Mouse (Mus musculus) forebrain, embryonic 15.5 days (tissue): ENCODE measurements around the gene Psmd12. TPM values are rescaled to one million over a fixed set of nuclear protein-coding genes. Genes with fewer than 3 reads are reported as not detected.
A peak's percentile ranks its signal among the peaks of the same experiment; 100 is the strongest.

Experiments used
- ATAC-seq: fragments of 200-750 bp; cut with Nextera tagmentation; replicated peaks from 2 replicates; pipeline ENCODE4 v1.8.0; 2017; ENCODE audit warnings: mild to moderate bottlenecking, moderate TSS enrichment, moderate library complexity
- H3K27ac ChIP-seq: fragments of 300-500 bp; sonication (generic); replicated peaks from 2 replicates; pipeline ENCODE4 v1.5.1; 2015; ENCODE audit warnings: mild to moderate bottlenecking, inconsistent platforms
- H3K27me3 ChIP-seq: fragments of 300-500 bp; sonication (generic); 2 replicates; pipeline ENCODE4 v1.6.1; 2015; ENCODE audit warnings: inconsistent platforms
- H3K36me3 ChIP-seq: fragments of 300-500 bp; sonication (generic); 2 replicates; pipeline ENCODE4 v1.6.1; 2015; ENCODE audit warnings: mild to moderate bottlenecking, inconsistent platforms
- H3K4me1 ChIP-seq: fragments of 300-500 bp; sonication (generic); 2 replicates; pipeline ENCODE4 v1.6.1; 2015; ENCODE audit warnings: inconsistent platforms
- H3K4me2 ChIP-seq: fragments of 300-500 bp; sonication (generic); replicated peaks from 2 replicates; pipeline ENCODE4 v1.6.1; 2015; ENCODE audit warnings: mild to moderate bottlenecking, inconsistent platforms
- H3K4me3 ChIP-seq: fragments of 300-500 bp; sonication (generic); 2 replicates; pipeline ENCODE4 v1.5.1; 2015; ENCODE audit warnings: mild to moderate bottlenecking, inconsistent platforms
- H3K9ac ChIP-seq: fragments of 300-500 bp; sonication (generic); replicated peaks from 2 replicates; pipeline ENCODE4 v1.6.1; 2015; ENCODE audit warnings: mild to moderate bottlenecking, inconsistent platforms
- H3K9me3 ChIP-seq: fragments of 300-500 bp; sonication (generic); 2 replicates; pipeline ENCODE4 v1.6.1; 2016; ENCODE audit warnings: inconsistent platforms
- whole genome bisulfite sequencing: fragments of 180-500 bp; shearing (Covaris S2); methylation state at CpG from one replicate; pipeline ENCODE4 v1.1.7; 2015; ENCODE audit warnings: mixed read lengths; 5-methylcytosine and 5-hydroxymethylcytosine counted together
- polyA plus RNA-seq: library from polyadenylated mRNA; unstranded; fragments of >200 nt; fragmentation: Nextera tagmentation; extraction: Ambion mirVana; gene quantifications from 2 replicates; pipeline ENCODE4 v1.2.1, GENCODE M21; 2015

Psmd12 gene
- polyA plus RNA-seq, 1 experiment from 2014 or later = 149 TPM

DNA sequence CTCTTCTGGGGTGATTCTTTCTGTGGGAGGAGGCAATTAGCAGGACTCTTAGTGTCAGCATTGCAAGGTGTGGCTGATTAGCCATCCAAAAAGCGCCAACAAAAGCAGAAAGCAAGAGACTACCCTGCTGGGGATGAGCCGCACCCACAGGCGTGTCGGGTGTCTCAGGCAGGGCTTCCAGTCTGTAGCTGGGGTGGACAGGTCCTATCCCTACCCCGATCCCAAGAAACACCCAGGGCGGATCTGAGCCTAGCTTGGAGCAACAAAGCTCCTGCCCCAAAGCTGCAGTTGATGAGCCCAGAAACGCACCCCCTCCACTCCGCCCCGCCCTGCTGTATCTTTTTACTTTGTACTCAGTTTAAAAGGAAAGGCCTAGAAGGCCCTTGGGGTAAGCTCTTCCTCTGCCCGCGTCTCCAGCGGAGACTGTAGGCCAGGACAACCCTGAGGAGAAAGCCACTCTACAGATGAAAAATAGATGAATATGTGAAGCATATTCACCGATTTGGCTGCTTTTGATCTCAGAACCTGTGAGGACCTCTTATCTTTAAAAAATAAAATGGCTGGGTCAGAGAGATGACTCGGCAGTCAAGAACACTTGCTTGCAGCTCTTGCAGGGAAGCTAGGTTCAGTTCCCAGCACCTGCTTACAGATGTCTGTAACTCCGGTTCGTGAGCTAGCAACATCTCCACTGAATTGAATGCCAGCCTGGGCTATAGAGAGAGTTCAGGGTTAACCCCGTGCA, 29.9 kb upstream of the Psmd12 start:
- H3K9ac ChIP-seq = no peak overlapping the region
- no peaks in the 10 kb centered on the region for H3K9me3 ChIP-seq
- H3K4me2 ChIP-seq = no peak overlapping the region
- peaks cover 7% of the 10 kb centered on the region; the same call in 1 of the 2 replicates for H3K4me1 ChIP-seq
- H3K27ac ChIP-seq = no peak overlapping the region
- no peaks in the 10 kb centered on the region for H3K36me3 ChIP-seq
- H3K27me3 ChIP-seq = no peaks in the 10 kb centered on the region
- ATAC-seq = no peak
- H3K4me3 ChIP-seq = no peak overlapping the region
- WGBS = 70% methylated on average over 17 of the region's 17 CpGs

DNA sequence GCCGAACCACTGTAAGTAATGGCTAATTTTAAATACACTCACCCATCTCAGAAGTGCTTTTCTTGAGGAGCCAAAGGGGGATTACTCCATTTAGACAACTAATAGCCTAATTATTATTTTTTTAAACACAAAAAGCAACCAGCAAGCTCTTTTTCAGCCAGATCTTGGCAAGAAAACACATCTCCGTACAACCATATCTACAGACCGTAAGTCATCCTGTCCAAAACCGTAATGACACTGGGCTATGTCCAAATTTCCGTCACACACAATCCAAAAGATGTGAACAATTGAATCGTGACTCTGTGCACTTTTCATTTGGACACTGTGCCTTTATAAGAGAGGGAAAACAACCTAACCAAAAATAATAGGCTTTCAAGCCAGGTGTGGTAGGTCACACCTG, 29.2 kb upstream of the Psmd12 start:
- Histone ChIP-seq H3K36me3 (no peaks in the 10 kb centered on the region), H3K9me3 (no peaks in the 10 kb centered on the region), H3K4me2 (no peak overlapping the region), H3K9ac (no peak overlapping the region), H3K27ac (no peak overlapping the region), H3K4me3 (no peak overlapping the region), H3K4me1 (peaks cover 7% of the 10 kb centered on the region; the same call in 1 of the 2 replicates), H3K27me3 (no peaks in the 10 kb centered on the region)
- 37% methylated on average over 6 of the region's 6 CpGs for WGBS
- no peak for ATAC-seq

DNA sequence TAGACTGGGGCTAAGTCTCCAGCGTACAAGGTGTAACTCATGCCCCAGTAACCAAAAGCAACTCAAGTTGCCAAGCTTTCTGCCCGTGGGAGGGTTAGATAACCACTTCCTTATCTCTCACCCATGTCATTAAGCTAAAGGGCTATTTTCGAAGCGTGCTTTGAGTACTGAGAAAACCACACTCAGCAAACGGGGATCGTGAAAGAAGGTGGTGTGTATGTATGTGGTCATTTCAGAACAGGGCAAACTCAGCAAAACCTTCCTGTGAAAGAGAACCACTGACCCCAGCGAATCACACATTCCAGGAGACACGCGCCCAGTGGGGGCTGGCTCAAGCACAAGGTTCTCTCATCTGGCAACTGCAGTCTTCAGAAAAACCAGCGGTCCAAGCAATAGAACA, 28.2 kb upstream of the Psmd12 start:
- no peaks in the 10 kb centered on the region for H3K9me3 ChIP-seq
- ATAC-seq = no peak
- 90% methylated on average over 10 of the region's 10 CpGs for WGBS
- H3K4me1 ChIP-seq = peaks cover 5% of the 10 kb centered on the region; the same call in 1 of the 2 replicates
- H3K9ac ChIP-seq = no peak overlapping the region
- no peaks in the 10 kb centered on the region for H3K36me3 ChIP-seq
- no peaks in the 10 kb centered on the region for H3K27me3 ChIP-seq
- no peak overlapping the region for H3K4me3 ChIP-seq
- no peak overlapping the region for H3K27ac ChIP-seq
- H3K4me2 ChIP-seq = no peak overlapping the region

DNA sequence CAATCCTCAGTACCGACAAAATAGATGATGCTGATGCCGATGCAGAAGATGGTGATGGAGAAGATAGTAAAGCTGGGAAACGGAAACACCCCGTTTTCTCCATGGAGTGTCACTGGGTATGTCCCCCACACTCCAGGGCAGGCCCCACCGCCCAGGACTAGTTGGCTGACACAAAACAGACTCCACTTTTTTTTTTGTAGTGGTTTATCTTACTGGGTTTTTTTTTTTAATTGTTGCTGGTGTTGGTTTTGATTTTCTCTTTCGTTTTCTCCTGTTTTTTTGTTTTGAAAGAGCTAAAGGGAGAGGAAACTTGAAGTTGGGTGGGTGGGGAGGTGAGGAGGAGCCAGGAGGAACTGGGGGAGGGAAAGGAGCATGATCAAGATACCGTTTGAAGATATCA, 27.2 kb upstream of the Psmd12 start:
- no peak for ATAC-seq
- Histone ChIP-seq H3K4me3 (no peak overlapping the region), H3K9me3 (no peaks in the 10 kb centered on the region), H3K4me1 (peaks cover 5% of the 10 kb centered on the region; the same call in 1 of the 2 replicates), H3K27me3 (no peaks in the 10 kb centered on the region), H3K36me3 (no peaks in the 10 kb centered on the region), H3K4me2 (no peak overlapping the region), H3K27ac (no peak overlapping the region), H3K9ac (no peak overlapping the region)
- 96% methylated on average over 7 of the region's 7 CpGs for WGBS

DNA sequence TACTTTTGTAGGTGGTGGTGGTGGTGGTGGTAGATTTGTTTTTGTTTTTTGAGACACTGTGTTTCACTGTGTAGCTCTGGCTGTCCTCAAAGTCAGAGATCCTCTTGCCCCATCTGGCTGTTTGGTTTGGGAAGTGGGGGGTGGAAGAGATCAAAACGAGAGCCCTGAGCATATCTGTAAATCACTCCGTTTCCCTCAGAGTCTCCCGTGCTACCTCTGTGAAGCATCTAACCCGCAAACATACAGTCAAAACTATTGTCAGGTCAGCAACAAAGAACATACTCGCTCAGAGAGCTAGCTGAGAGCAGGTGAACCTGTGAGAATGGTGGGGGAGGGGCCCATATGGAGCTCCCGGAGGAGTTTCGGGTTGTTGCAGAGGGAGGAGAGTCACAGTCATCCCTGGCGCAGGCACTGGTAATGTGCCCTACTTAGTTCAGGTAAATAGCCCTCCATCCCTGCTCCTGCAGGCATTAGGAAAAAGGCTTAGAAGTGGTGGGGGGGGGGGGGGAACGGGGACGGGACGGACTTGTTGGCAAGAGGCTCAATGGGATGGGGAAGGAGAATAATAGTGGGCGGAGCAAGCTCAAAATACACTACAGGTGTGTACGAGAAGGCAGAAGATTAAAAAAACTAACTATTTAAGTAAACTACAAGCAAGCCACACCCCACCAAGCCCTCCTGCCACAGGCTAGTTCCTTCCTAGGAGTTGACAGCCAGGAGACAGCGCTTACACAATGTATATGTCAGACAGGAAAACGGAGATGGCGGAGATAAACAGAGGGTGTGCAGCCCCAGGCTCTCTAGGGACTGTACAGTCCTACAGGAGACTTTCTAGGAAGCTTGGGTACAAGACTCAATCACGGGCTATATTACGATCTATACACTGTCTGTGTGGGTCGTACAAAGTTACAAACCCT, 24.5 kb upstream of the Psmd12 start:
- no peak overlapping the region for H3K4me2 ChIP-seq
- no peaks in the 10 kb centered on the region for H3K27me3 ChIP-seq
- H3K9me3 ChIP-seq = no peaks in the 10 kb centered on the region
- H3K9ac ChIP-seq = no peak overlapping the region
- no peak overlapping the region for H3K27ac ChIP-seq
- no peaks in the 10 kb centered on the region for H3K36me3 ChIP-seq
- H3K4me3 ChIP-seq = no peak overlapping the region
- ATAC-seq = no peak
- WGBS = 57% methylated on average over 18 of the region's 19 CpGs
- H3K4me1 ChIP-seq = peaks cover 6% of the 10 kb centered on the region; the same call in 1 of the 2 replicates

DNA sequence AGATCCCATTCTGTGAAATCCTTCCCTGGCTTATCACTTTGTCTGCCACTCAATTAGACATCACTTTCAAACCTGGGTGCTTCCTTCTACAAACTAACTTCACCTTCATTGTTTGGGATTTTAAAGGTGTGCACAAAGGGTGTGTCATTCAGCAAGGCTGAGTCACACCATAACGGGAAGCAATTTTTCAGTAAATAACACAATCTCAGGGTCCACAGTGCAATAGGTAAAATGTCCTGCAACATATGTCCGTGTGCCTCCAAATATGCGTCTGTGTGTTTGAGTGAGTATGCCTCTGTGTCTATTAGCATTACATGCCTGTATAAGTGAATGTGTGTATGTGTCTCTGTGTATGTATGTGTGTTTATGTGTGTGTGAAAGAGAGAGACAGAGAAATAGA, 22.0 kb upstream of the Psmd12 start:
- Histone ChIP-seq H3K27me3 (no peaks in the 10 kb centered on the region), H3K27ac (no peak overlapping the region), H3K4me3 (no peak overlapping the region), H3K9ac (no peak overlapping the region), H3K4me1 (peaks cover 7% of the 10 kb centered on the region; the same call in 1 of the 2 replicates), H3K9me3 (no peaks in the 10 kb centered on the region), H3K36me3 (no peaks in the 10 kb centered on the region), H3K4me2 (no peak overlapping the region)
- no peak for ATAC-seq
- 93% methylated on average over 3 of the region's 3 CpGs for WGBS

DNA sequence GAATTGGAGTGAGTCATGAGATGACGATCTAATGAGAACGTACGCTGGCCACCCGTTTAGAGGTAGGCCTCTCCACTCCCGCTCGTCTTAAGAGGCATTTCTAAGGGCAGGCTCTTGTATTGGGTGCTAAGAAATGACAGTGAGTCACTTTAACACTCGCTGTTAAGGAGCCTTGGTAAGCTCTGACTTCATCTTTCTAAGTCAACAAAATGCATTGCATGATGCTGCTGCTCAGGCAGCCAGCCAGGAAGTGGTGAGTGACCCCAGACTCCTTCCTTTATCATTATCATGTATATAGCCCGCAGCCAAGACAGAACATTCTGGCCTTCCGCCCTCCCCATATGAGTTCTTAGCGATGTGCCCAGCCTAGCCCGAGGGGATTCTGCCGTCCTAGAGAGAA, 21.0 kb upstream of the Psmd12 start:
- H3K9ac ChIP-seq = no peak overlapping the region
- no peaks in the 10 kb centered on the region for H3K27me3 ChIP-seq
- no peak overlapping the region for H3K4me3 ChIP-seq
- no peak for ATAC-seq
- WGBS = 80% methylated on average over 12 of the region's 12 CpGs
- no peaks in the 10 kb centered on the region for H3K36me3 ChIP-seq
- H3K4me2 ChIP-seq = no peak overlapping the region
- H3K9me3 ChIP-seq = no peaks in the 10 kb centered on the region
- H3K4me1 ChIP-seq = peaks cover 7% of the 10 kb centered on the region; the same call in 1 of the 2 replicates
- H3K27ac ChIP-seq = no peak overlapping the region

DNA sequence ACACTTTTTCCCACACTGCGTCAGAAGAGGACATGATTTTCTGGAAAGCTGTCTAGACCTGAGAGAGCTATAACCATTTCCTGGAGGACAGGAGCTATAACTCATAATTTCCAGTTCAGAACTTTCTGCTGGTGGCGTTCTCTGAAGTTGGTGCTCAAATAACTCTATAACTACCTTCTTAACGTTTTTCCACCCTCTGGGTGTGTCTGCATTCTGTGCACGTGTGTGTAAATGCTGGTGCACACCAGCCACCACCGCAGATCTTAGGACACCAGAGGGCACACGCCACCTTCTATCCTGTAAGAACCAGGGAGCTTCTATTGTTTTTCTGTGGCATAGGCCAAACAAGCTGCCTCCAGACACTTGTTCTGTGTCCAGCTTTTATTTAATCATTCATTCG, 20.3 kb upstream of the Psmd12 start:
- H3K9ac ChIP-seq = no peak overlapping the region
- H3K36me3 ChIP-seq = no peaks in the 10 kb centered on the region
- peaks cover 7% of the 10 kb centered on the region; the same call in 1 of the 2 replicates for H3K4me1 ChIP-seq
- 87% methylated on average over 7 of the region's 7 CpGs for WGBS
- H3K4me3 ChIP-seq = no peak overlapping the region
- H3K27me3 ChIP-seq = no peaks in the 10 kb centered on the region
- H3K9me3 ChIP-seq = no peaks in the 10 kb centered on the region
- no peak overlapping the region for H3K4me2 ChIP-seq
- no peak overlapping the region for H3K27ac ChIP-seq
- ATAC-seq = no peak

DNA sequence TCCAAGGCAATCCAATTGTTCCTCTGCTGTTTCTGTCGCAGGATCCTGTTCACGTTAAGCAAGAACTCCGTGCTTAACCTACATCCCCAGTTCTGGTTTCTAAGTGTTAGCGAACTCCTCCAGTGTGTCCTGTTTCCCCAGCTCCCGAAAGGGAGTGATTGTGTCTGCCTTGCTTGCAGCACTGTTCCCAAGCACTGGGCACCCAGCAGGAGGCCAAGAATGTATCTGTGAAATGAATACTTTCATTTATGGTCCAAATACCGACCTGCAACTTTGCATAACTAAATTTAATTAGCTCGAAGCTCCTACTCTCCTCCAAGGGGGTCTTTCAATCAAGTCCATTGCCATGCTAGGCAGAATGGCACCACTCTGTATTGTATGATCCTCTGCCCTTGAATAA, 19.5 kb upstream of the Psmd12 start:
- Histone ChIP-seq H3K36me3 (0 out of 2 replicates have a peak, but pooled peaks cover 3% of the 10 kb centered on the region), H3K4me2 (no peak overlapping the region), H3K27ac (0 out of 2 replicates have a peak overlapping the region, but pooled peaks have one; percentile 10), H3K9ac (no peak overlapping the region), H3K27me3 (no peaks in the 10 kb centered on the region), H3K4me3 (no peak overlapping the region), H3K4me1 (peaks cover 10% of the 10 kb centered on the region; the same call in 1 of the 2 replicates), H3K9me3 (no peaks in the 10 kb centered on the region)
- no peak for ATAC-seq
- 32% methylated on average over 7 of the region's 7 CpGs for WGBS

DNA sequence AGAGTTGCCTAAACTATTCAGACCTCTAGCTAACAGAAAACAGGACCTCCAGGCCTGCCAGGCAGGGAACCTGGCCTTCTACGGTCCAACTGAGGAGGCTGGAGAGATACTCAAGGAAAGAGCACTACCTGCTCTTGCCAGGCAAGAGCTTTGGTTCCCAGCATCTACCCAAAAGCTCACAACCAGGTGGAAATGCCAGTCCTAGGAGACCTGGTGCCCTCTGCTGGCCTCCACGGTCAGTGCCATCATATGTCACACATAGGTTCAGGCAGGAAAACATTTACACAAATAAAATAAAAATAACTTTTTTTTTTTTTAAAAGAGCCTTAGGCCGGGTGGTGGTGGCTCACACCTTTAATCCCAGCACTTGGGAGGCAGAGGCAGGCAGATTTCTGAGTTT, 16.8 kb upstream of the Psmd12 start:
- Histone ChIP-seq H3K4me1 (peaks cover 20% of the 10 kb centered on the region), H3K9me3 (no peaks in the 10 kb centered on the region), H3K4me3 (no peak overlapping the region), H3K4me2 (no peak overlapping the region), H3K9ac (no peak overlapping the region), H3K27me3 (no peaks in the 10 kb centered on the region), H3K36me3 (0 out of 2 replicates have a peak, but pooled peaks cover 3% of the 10 kb centered on the region), H3K27ac (no peak overlapping the region)
- 96% methylated on average over 3 of the region's 3 CpGs for WGBS
- no peak for ATAC-seq

DNA sequence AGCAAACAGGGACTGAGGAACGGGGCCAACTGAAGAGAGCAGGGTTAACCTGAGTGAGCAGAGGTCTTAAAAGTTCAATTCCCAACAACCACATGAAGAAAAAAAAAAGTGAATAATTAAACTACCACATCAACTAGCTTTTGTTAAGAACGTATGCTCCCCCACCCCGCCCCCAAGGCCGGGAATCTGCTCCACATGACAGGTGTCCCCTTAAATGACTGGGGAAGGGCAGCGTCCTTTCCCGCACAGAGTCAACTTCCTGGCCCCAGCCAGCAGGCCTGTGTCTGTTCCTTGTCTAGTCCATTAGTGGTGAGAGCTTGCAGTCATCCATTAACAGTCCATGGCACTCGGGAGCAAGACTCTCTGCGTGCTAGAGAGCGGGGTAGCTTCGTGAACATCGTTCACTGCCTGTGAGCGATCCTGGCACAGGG, 16.0 kb upstream of the Psmd12 start:
- Histone ChIP-seq H3K4me1 (peaks cover 23% of the 10 kb centered on the region), H3K27me3 (no peaks in the 10 kb centered on the region), H3K27ac (no peak overlapping the region), H3K36me3 (0 out of 2 replicates have a peak, but pooled peaks cover 3% of the 10 kb centered on the region), H3K4me2 (no peak overlapping the region), H3K9me3 (no peaks in the 10 kb centered on the region), H3K4me3 (no peak overlapping the region), H3K9ac (no peak overlapping the region)
- no peak for ATAC-seq
- 95% methylated on average over 12 of the region's 12 CpGs for WGBS

DNA sequence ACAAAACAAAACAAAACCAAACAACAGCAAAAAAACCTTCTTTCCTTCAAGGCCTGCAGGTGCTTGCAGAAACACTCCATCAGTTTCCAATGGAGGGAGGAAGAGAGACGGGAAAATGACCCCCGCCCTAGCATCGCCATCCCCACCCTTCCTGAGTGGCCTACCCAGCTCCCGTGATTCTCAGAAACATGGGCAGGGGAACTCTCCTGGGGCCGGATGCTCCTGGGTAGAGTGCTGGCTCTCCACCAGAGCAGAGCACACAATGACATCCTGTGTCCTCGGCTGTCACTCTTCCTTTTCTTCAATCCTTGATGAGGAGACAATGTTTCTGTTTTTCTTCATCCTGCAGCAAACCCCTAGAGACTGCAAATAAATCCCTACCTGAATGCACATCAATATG, 15.1 kb upstream of the Psmd12 start:
- Histone ChIP-seq H3K9ac (no peak overlapping the region), H3K36me3 (0 out of 2 replicates have a peak, but pooled peaks cover 3% of the 10 kb centered on the region), H3K27ac (no peak overlapping the region), H3K4me1 (peaks cover 30% of the 10 kb centered on the region), H3K27me3 (no peaks in the 10 kb centered on the region), H3K9me3 (no peaks in the 10 kb centered on the region), H3K4me3 (no peak overlapping the region), H3K4me2 (no peak overlapping the region)
- ATAC-seq = no peak
- WGBS = 60% methylated on average over 6 of the region's 6 CpGs
